Comparison of ENCODE assay signal across 8 mouse cellular contexts in the genomic region with DNA sequence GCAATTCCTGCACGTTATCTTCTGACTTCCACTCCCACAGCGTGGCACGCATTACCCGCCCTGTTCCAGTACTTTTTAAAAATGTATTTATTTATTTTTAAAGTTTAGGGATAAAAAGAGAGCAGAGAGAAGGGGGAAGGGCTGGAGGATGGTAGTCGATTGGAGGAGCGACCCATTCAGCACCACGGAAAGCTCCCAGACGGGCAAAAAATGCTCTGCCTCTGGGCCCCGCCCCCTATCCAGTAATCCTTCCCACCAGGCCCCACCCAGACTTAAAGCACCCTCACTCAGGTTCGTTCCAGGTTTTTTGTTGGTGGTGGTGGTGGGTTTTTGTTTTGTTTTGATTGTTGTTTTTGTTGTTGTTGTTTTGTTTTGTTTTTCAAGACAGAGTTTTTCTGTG. TPM values are rescaled to one million over a fixed set of nuclear protein-coding genes. Genes with fewer than 3 reads are reported as not detected.
DNase-seq lines count a peak whose midpoint lies in the region; ATAC-seq and TF ChIP-seq lines count a peak whose summit lies in the region.

No protein-coding gene starts in this region.

- no peaks in the 10 kb centered on the region for H3K27me3 ChIP-seq in hindbrain, postnatal 0 days (ENCODE audit: insufficient read depth, low read length)
- no peaks in the 10 kb centered on the region for H3K27me3 ChIP-seq in hindbrain, embryonic 16.5 days (replicated peaks; ENCODE audit: control insufficient read depth, insufficient read depth, low read length)
- H3K27me3 ChIP-seq in limb, embryonic 10.5 days (ENCODE audit: low read depth, poor library complexity, severe bottlenecking) = peaks cover 41% of the 10 kb centered on the region

- no peak for ATAC-seq in hindbrain, postnatal 0 days
- ATAC-seq in hindbrain, embryonic 16.5 days = no peak
- no peak for ATAC-seq in activated CD4-positive, CD25-positive, alpha-beta regulatory T cell, adult 4 months

- no peak overlapping the region for H3K4me3 ChIP-seq in hindbrain, postnatal 0 days (ENCODE audit: low read length)
- H3K4me3 ChIP-seq in hindbrain, embryonic 16.5 days (ENCODE audit: low read length) = no peak overlapping the region
- no peak overlapping the region for H3K4me3 ChIP-seq in limb, embryonic 10.5 days

- no peak overlapping the region for H3K9ac ChIP-seq in hindbrain, postnatal 0 days (replicated peaks; ENCODE audit: low read length)
- no peak overlapping the region for H3K9ac ChIP-seq in hindbrain, embryonic 16.5 days (ENCODE audit: low read depth, low read length)

- H3K27ac ChIP-seq in hindbrain, postnatal 0 days = no peak overlapping the region
- no peak overlapping the region for H3K27ac ChIP-seq in hindbrain, embryonic 16.5 days (ENCODE audit: low read depth, low read length)
- no peak overlapping the region for H3K27ac ChIP-seq in limb, embryonic 10.5 days

- 8% methylated on average over 10 of the region's 10 CpGs for WGBS in hindbrain, postnatal 0 days
- WGBS in hindbrain, embryonic 16.5 days = 5% methylated on average over 10 of the region's 10 CpGs
- WGBS in limb, embryonic 10.5 days = 2% methylated on average over 10 of the region's 10 CpGs

- peak; percentile 33 for DNase-seq in hindbrain, postnatal 0 days (ENCODE audit: low spot score)
- DNase-seq in B cell, adult 2 months = peak; percentile 58 to 60
- peak; percentile 70 for DNase-seq in adrenal gland, adult 2 months
- peak; percentile 73 for DNase-seq in limb, embryonic 10.5 days (ENCODE audit: low spot score)
- no peak for DNase-seq in layer of hippocampus, postnatal 14 days (ENCODE audit: low spot score in 2 of 2)
- no peak for DNase-seq in frontal cortex, postnatal 14 days (ENCODE audit: low spot score in 2 of 2)

- H3K9me3 ChIP-seq in hindbrain, postnatal 0 days (ENCODE audit: low read length) = no peaks in the 10 kb centered on the region
- no peaks in the 10 kb centered on the region for H3K9me3 ChIP-seq in hindbrain, embryonic 16.5 days (ENCODE audit: control insufficient read depth, low read length)
- no peaks in the 10 kb centered on the region for H3K9me3 ChIP-seq in limb, embryonic 10.5 days (replicated peaks)

- H3K36me3 ChIP-seq in hindbrain, postnatal 0 days (ENCODE audit: insufficient read depth, low read length) = peaks cover 27% of the 10 kb centered on the region; the same call in 1 of the 2 replicates
- H3K36me3 ChIP-seq in hindbrain, embryonic 16.5 days (ENCODE audit: control insufficient read depth, insufficient read depth, low read length) = peaks cover 29% of the 10 kb centered on the region
- no peaks in the 10 kb centered on the region for H3K36me3 ChIP-seq in limb, embryonic 10.5 days

- no peak for TF ChIP-seq CTCF in hindbrain, postnatal 0 days (IDR thresholded peaks at IDR 0.05; ENCODE audit: low read depth)

- no peak overlapping the region for H3K4me2 ChIP-seq in hindbrain, postnatal 0 days (ENCODE audit: low read depth, low read length)
- H3K4me2 ChIP-seq in hindbrain, embryonic 16.5 days (ENCODE audit: low read length) = no peak overlapping the region

- no peaks in the 10 kb centered on the region for H3K4me1 ChIP-seq in hindbrain, postnatal 0 days (ENCODE audit: insufficient read depth, low read length)
- H3K4me1 ChIP-seq in hindbrain, embryonic 16.5 days (ENCODE audit: control insufficient read depth, insufficient read depth, low read depth, low read length) = 0 out of 2 replicates have a peak, but pooled peaks cover 3% of the 10 kb centered on the region
- no peaks in the 10 kb centered on the region for H3K4me1 ChIP-seq in limb, embryonic 10.5 days

RNA-seq across cellular contexts. Expression of gene Aplp1, which starts 11.1 kb away (rescaled TPM):
- 840 and 852 TPM in 2 replicates for total RNA-seq in hindbrain, postnatal 0 days (2014; rRNA removed)
- 617 and 682 TPM in 2 replicates for polyA plus RNA-seq in hindbrain, postnatal 0 days (2015; fragmentation: Nextera tagmentation; extraction: Ambion mirVana)
- polyA plus RNA-seq in hindbrain, embryonic 16.5 days (2015; fragmentation: Nextera tagmentation; extraction: Ambion mirVana) = 742 and 752 TPM in 2 replicates
- 10 to 100 TPM; 22.7 to 43.2 TPM for total RNA-seq in adrenal gland, adult 2 months (2021)
- 37.7 and 54.1 TPM in 2 replicates for polyA plus RNA-seq in adrenal gland, adult 2 months (2012; rRNA removed)
- 8.4 and 13.4 TPM in 2 replicates for polyA plus RNA-seq in limb, embryonic 10.5 days (2016; fragmentation: Nextera tagmentation; extraction: Ambion mirVana)
- polyA plus RNA-seq in activated CD4-positive, CD25-positive, alpha-beta regulatory T cell, adult 4 months (2017; shearing (Covaris generic)) = 1 to 10 TPM; 3.0 to 4.3 TPM
- 100 to 1,000 TPM; 981 to 987 TPM for total RNA-seq in layer of hippocampus, postnatal 14 days (2021)

RNA-seq across cellular contexts. Expression of gene Nfkbid, which starts 12.7 kb away (rescaled TPM):
- 1.9 and 3.7 TPM in 2 replicates for total RNA-seq in hindbrain, postnatal 0 days (2014; rRNA removed)
- polyA plus RNA-seq in hindbrain, postnatal 0 days (2015; fragmentation: Nextera tagmentation; extraction: Ambion mirVana) = 2.1 TPM in 2 replicates
- polyA plus RNA-seq in hindbrain, embryonic 16.5 days (2015; fragmentation: Nextera tagmentation; extraction: Ambion mirVana) = 2.5 and 2.9 TPM in 2 replicates
- total RNA-seq in adrenal gland, adult 2 months (2021) = 1 to 10 TPM; 1.1 to 1.3 TPM
- polyA plus RNA-seq in adrenal gland, adult 2 months (2012; rRNA removed) = 3.7 and 4.1 TPM in 2 replicates
- polyA plus RNA-seq in limb, embryonic 10.5 days (2016; fragmentation: Nextera tagmentation; extraction: Ambion mirVana) = 0.55 and 1.2 TPM in 2 replicates
- 10 to 100 TPM; 36.5 to 41.2 TPM for polyA plus RNA-seq in activated CD4-positive, CD25-positive, alpha-beta regulatory T cell, adult 4 months (2017; shearing (Covaris generic))
- total RNA-seq in layer of hippocampus, postnatal 14 days (2021) = 1 to 10 TPM; 3.7 to 3.8 TPM

RNA-seq across cellular contexts. Expression of gene Hcst, which starts 14.6 kb away (rescaled TPM):
- not detected in 2 replicates for total RNA-seq in hindbrain, postnatal 0 days (2014; rRNA removed)
- 0.84 and 1.0 TPM in 2 replicates for polyA plus RNA-seq in hindbrain, postnatal 0 days (2015; fragmentation: Nextera tagmentation; extraction: Ambion mirVana)
- polyA plus RNA-seq in hindbrain, embryonic 16.5 days (2015; fragmentation: Nextera tagmentation; extraction: Ambion mirVana) = 0.95 and 0.97 TPM in 2 replicates
- total RNA-seq in adrenal gland, adult 2 months (2021) = 1 to 10 TPM; 1.2 to 2.0 TPM
- polyA plus RNA-seq in adrenal gland, adult 2 months (2012; rRNA removed) = 6.3 and 7.9 TPM in 2 replicates
- not detected in 2 replicates for polyA plus RNA-seq in limb, embryonic 10.5 days (2016; fragmentation: Nextera tagmentation; extraction: Ambion mirVana)
- polyA plus RNA-seq in activated CD4-positive, CD25-positive, alpha-beta regulatory T cell, adult 4 months (2017; shearing (Covaris generic)) = 100 to 1,000 TPM; 433 to 632 TPM
- not detected for total RNA-seq in layer of hippocampus, postnatal 14 days (2021)

RNA-seq across cellular contexts. Expression of gene Tyrobp, which starts 20.7 kb away (rescaled TPM):
- 37.3 and 59.9 TPM in 2 replicates for total RNA-seq in hindbrain, postnatal 0 days (2014; rRNA removed)
- polyA plus RNA-seq in hindbrain, postnatal 0 days (2015; fragmentation: Nextera tagmentation; extraction: Ambion mirVana) = 50.3 and 56.1 TPM in 2 replicates
- 29.7 and 31.5 TPM in 2 replicates for polyA plus RNA-seq in hindbrain, embryonic 16.5 days (2015; fragmentation: Nextera tagmentation; extraction: Ambion mirVana)
- total RNA-seq in adrenal gland, adult 2 months (2021) = 10 to 100 TPM; 34.7 to 41.9 TPM
- polyA plus RNA-seq in adrenal gland, adult 2 months (2012; rRNA removed) = 73.3 and 87.9 TPM in 2 replicates
- polyA plus RNA-seq in limb, embryonic 10.5 days (2016; fragmentation: Nextera tagmentation; extraction: Ambion mirVana) = 7.6 and 8.6 TPM in 2 replicates
- 1 to 10 TPM in 1 of 2 experiments, not detected in 1; 8.1 TPM for polyA plus RNA-seq in activated CD4-positive, CD25-positive, alpha-beta regulatory T cell, adult 4 months (2017; shearing (Covaris generic))
- total RNA-seq in layer of hippocampus, postnatal 14 days (2021) = 10 to 100 TPM; 26.7 to 30.1 TPM

RNA-seq across cellular contexts. Expression of gene Kirrel2, which starts 23.3 kb away (rescaled TPM):
- 10.7 and 14.7 TPM in 2 replicates for total RNA-seq in hindbrain, postnatal 0 days (2014; rRNA removed)
- 4.4 and 5.8 TPM in 2 replicates for polyA plus RNA-seq in hindbrain, postnatal 0 days (2015; fragmentation: Nextera tagmentation; extraction: Ambion mirVana)
- 3.0 and 4.2 TPM in 2 replicates for polyA plus RNA-seq in hindbrain, embryonic 16.5 days (2015; fragmentation: Nextera tagmentation; extraction: Ambion mirVana)
- total RNA-seq in adrenal gland, adult 2 months (2021) = not detected
- polyA plus RNA-seq in adrenal gland, adult 2 months (2012; rRNA removed) = not detected in 2 replicates
- polyA plus RNA-seq in limb, embryonic 10.5 days (2016; fragmentation: Nextera tagmentation; extraction: Ambion mirVana) = not detected in 2 replicates
- not detected for polyA plus RNA-seq in activated CD4-positive, CD25-positive, alpha-beta regulatory T cell, adult 4 months (2017; shearing (Covaris generic))
- total RNA-seq in layer of hippocampus, postnatal 14 days (2021) = 10 to 100 TPM in 1 of 2 experiments, 1 to 10 TPM in 1; 8.5 to 15.5 TPM

Comparison
In these comparisons a context has a peak if more than half of its experiments do, and no peak if none do; other contexts are left out.
1. DNase-seq: peak in hindbrain, postnatal 0 days (single experiment), B cell, adult 2 months (2 of 2), adrenal gland, adult 2 months (single experiment) and limb, embryonic 10.5 days (single experiment); none in layer of hippocampus, postnatal 14 days (0 of 2) and frontal cortex, postnatal 14 days (0 of 2).
2. RNA of gene Aplp1, which starts 11.1 kb away (polyA plus RNA-seq): 742 to 752 TPM in hindbrain, embryonic 16.5 days and 617 to 682 TPM in hindbrain, postnatal 0 days; 37.7 to 54.1 TPM in adrenal gland, adult 2 months, 8.4 to 13.4 TPM in limb, embryonic 10.5 days and 3.0 to 4.3 TPM in activated CD4-positive, CD25-positive, alpha-beta regulatory T cell, adult 4 months; every median in the first group is over 10 times any median in the second.
3. RNA of gene Hcst, which starts 14.6 kb away (polyA plus RNA-seq): 433 to 632 TPM in activated CD4-positive, CD25-positive, alpha-beta regulatory T cell, adult 4 months; 6.3 to 7.9 TPM in adrenal gland, adult 2 months, 0.84 to 1.0 TPM in hindbrain, postnatal 0 days, 0.95 to 0.97 TPM in hindbrain, embryonic 16.5 days and not detected in limb, embryonic 10.5 days; every median in the first group is over 10 times any median in the second.